Mouse (Mus musculus) spleen, adult 2 months (tissue): ENCODE measurements at regions not wholly inside any gene's neighbourhood (a gene's known extent, or its start where the extent isn't known, plus 50 kb on each side); places are given as distances from the start of the nearest gene placed in this dataset.

Experiments
- DNase-seq, 2 experiments: peaks; one replicate each; pipeline versions ENCODE4 v3.0.0 to v3.0.0-alpha.2; 2012 to 2021; ENCODE audit warnings: low spot score in 2 of 2, low read depth in 1 of 2
- H3K27ac ChIP-seq: fragments of 200-500 bp; 2 replicates; pipeline ENCODE4 v1.5.1; 2012; ENCODE audit warnings: low read length, inconsistent platforms; ENCODE audit not compliant: insufficient read depth
- H3K27me3 ChIP-seq: fragments of 200-500 bp; 2 replicates; pipeline ENCODE4 v1.6.1; 2012; ENCODE audit warnings: mild to moderate bottlenecking, moderate library complexity, low read length, inconsistent platforms; ENCODE audit not compliant: control insufficient read depth, insufficient read depth
- H3K36me3 ChIP-seq: fragments of 200-500 bp; 2 replicates; pipeline ENCODE4 v1.6.1; 2012; ENCODE audit warnings: mild to moderate bottlenecking, low read length, inconsistent platforms; ENCODE audit not compliant: control insufficient read depth, insufficient read depth
- H3K4me1 ChIP-seq: fragments of 200-500 bp; 2 replicates; pipeline ENCODE4 v1.6.1; 2011; ENCODE audit warnings: inconsistent platforms; ENCODE audit not compliant: control insufficient read depth, insufficient read depth, insufficient read length
- H3K4me3 ChIP-seq: fragments of 200-500 bp; 2 replicates; pipeline ENCODE4 v1.5.1; 2011; ENCODE audit warnings: mild to moderate bottlenecking, inconsistent platforms; ENCODE audit not compliant: insufficient read depth, insufficient read length; ENCODE audit errors: extremely low read depth
- CTCF ChIP-seq: fragments of 200-500 bp; IDR thresholded peaks from 2 replicates; pipeline ENCODE4 v1.5.1; 2011; ENCODE audit warnings: mild to moderate bottlenecking, inconsistent platforms; ENCODE audit not compliant: insufficient read depth, insufficient read length, insufficient replicate concordance; ENCODE audit errors: extremely low read depth
- POLR2A ChIP-seq: fragments of 200-500 bp; IDR thresholded peaks from 2 replicates; pipeline ENCODE4 v1.6.1; 2011; ENCODE audit warnings: low read depth, low read length, inconsistent platforms
- WGBS: fragments of 180-500 bp; shearing (Covaris S2); methylation state at CpG from one replicate; pipeline ENCODE4 v1.1.7; 2018; 5-methylcytosine and 5-hydroxymethylcytosine counted together

- DNase-seq: no peak
- Histone ChIP-seq H3K4me1 (no peaks in the 10 kb centered on the region), H3K4me3 (no peak overlapping the region), H3K27ac (no peak overlapping the region), H3K27me3 (no peaks in the 10 kb centered on the region), H3K36me3 (no peaks in the 10 kb centered on the region)
- TF ChIP-seq POLR2A (no peak), CTCF (no peak)
- WGBS: 75% methylated on average over 9 of the region's 9 CpGs
Observed at GRCm38 (mm10) chr16:44630426-44630825, 71.7 kb upstream of the Boc start.

GRCm38 (mm10) chr16:44629296-44630275, 70.9 kb upstream of the Boc start:
- TF ChIP-seq POLR2A (no peak), CTCF (no peak)
- Histone ChIP-seq H3K27ac (no peak overlapping the region), H3K4me1 (no peaks in the 10 kb centered on the region), H3K36me3 (no peaks in the 10 kb centered on the region), H3K4me3 (no peak overlapping the region), H3K27me3 (no peaks in the 10 kb centered on the region)
- DNase-seq: no peak
- 74% methylated on average over 8 of the region's 8 CpGs for WGBS

GRCm38 (mm10) chr16:44625871-44626293, 67.2 kb upstream of the Boc start:
- Histone ChIP-seq H3K27ac (no peak overlapping the region), H3K36me3 (no peaks in the 10 kb centered on the region), H3K27me3 (no peaks in the 10 kb centered on the region), H3K4me3 (no peak overlapping the region), H3K4me1 (no peaks in the 10 kb centered on the region)
- 83% methylated on average over 3 of the region's 3 CpGs for WGBS
- TF ChIP-seq CTCF (no peak), POLR2A (no peak)
- DNase-seq: no peak

GRCm38 (mm10) chr16:44625108-44625616, 66.5 kb upstream of the Boc start:
- Histone ChIP-seq H3K4me3 (no peak overlapping the region), H3K27ac (no peak overlapping the region), H3K4me1 (no peaks in the 10 kb centered on the region), H3K36me3 (no peaks in the 10 kb centered on the region), H3K27me3 (no peaks in the 10 kb centered on the region)
- DNase-seq: no peak
- TF ChIP-seq POLR2A (no peak), CTCF (no peak)
- 93% methylated on average over 6 of the region's 6 CpGs for WGBS

- DNase-seq: no peak
- Histone ChIP-seq H3K27ac (no peak overlapping the region), H3K27me3 (no peaks in the 10 kb centered on the region), H3K36me3 (no peaks in the 10 kb centered on the region), H3K4me1 (no peaks in the 10 kb centered on the region), H3K4me3 (no peak overlapping the region)
- TF ChIP-seq POLR2A: no peak
- no peak for TF ChIP-seq CTCF
- WGBS: 89% methylated on average over 5 of the region's 5 CpGs
Observed at GRCm38 (mm10) chr16:44621573-44621972, 62.9 kb upstream of the Boc start.

- Histone ChIP-seq H3K36me3 (no peaks in the 10 kb centered on the region), H3K4me3 (no peak overlapping the region), H3K27me3 (no peaks in the 10 kb centered on the region), H3K4me1 (no peaks in the 10 kb centered on the region), H3K27ac (no peak overlapping the region)
- 89% methylated on average over 2 of the region's 2 CpGs for WGBS
- no peak for DNase-seq
- TF ChIP-seq CTCF (no peak), POLR2A (no peak)
Observed at GRCm38 (mm10) chr16:44620536-44620935, 61.8 kb upstream of the Boc start.
